Mouse (Mus musculus) midbrain, embryonic 11.5 days (tissue): ENCODE measurements around the gene 3100002H09Rik. TPM values are rescaled to one million over a fixed set of nuclear protein-coding genes. Genes with fewer than 3 reads are reported as not detected.
A peak's percentile ranks its signal among the peaks of the same experiment; 100 is the strongest.

Source experiments
- ATAC-seq: fragments of 200-750 bp; cut with Nextera tagmentation; 2 replicates; pipeline ENCODE4 v1.8.0; 2017; ENCODE audit warnings: moderate TSS enrichment, moderate library complexity; ENCODE audit not compliant: low FRiP score
- DNase-seq: peaks from one replicate; pipeline ENCODE4 v3.0.0; 2015; ENCODE audit warnings: low spot score; ENCODE audit errors: missing footprints
- H3K27ac ChIP-seq: fragments of 300-500 bp; sonication (generic); 2 replicates; pipeline ENCODE4 v1.5.1; 2014; ENCODE audit warnings: low read depth, low read length
- H3K27me3 ChIP-seq: fragments of 300-500 bp; sonication (generic); 2 replicates; pipeline ENCODE4 v1.6.1; 2014; ENCODE audit warnings: mild to moderate bottlenecking, low read length, moderate library complexity, mixed read lengths; ENCODE audit not compliant: control insufficient read depth, insufficient read depth
- H3K36me3 ChIP-seq: fragments of 300-500 bp; sonication (generic); 2 replicates; pipeline ENCODE4 v1.6.1; 2014; ENCODE audit warnings: mild to moderate bottlenecking, low read length, moderate library complexity, mixed read lengths; ENCODE audit not compliant: control insufficient read depth, insufficient read depth
- H3K4me1 ChIP-seq: fragments of 300-500 bp; sonication (generic); 2 replicates; pipeline ENCODE4 v1.6.1; 2014; ENCODE audit warnings: low read length; ENCODE audit not compliant: control insufficient read depth, insufficient read depth
- H3K4me2 ChIP-seq: fragments of 300-500 bp; sonication (generic); 2 replicates; pipeline ENCODE4 v1.6.1; 2014; ENCODE audit warnings: mild to moderate bottlenecking, moderate library complexity
- H3K4me3 ChIP-seq: fragments of 300-500 bp; sonication (generic); 2 replicates; pipeline ENCODE4 v1.5.1; 2014; ENCODE audit warnings: low read depth, low read length
- H3K9ac ChIP-seq: fragments of 300-500 bp; sonication (generic); 2 replicates; pipeline ENCODE4 v1.6.1; 2014; ENCODE audit warnings: low read length
- H3K9me3 ChIP-seq: fragments of 300-500 bp; sonication (generic); 2 replicates; pipeline ENCODE4 v1.6.1; 2016; ENCODE audit warnings: low read length; ENCODE audit not compliant: control insufficient read depth
- WGBS: fragments of 180-500 bp; shearing (Covaris S2); extraction: QIAGEN DNeasy Blood & Tissue Kit; methylation state at CpG from one replicate; pipeline ENCODE4 v1.1.7; 2014; 5-methylcytosine and 5-hydroxymethylcytosine counted together
- polyA plus RNA-seq: library from polyadenylated mRNA; unstranded; fragments of >200 nt; fragmentation: Nextera tagmentation; extraction: Ambion mirVana; gene quantifications from 2 replicates; pipeline ENCODE4 v1.2.1, GENCODE M21; 2014

Gene 3100002H09Rik
- polyA plus RNA-seq, 1 experiment from 2014 or later = 0.16 TPM

DNA sequence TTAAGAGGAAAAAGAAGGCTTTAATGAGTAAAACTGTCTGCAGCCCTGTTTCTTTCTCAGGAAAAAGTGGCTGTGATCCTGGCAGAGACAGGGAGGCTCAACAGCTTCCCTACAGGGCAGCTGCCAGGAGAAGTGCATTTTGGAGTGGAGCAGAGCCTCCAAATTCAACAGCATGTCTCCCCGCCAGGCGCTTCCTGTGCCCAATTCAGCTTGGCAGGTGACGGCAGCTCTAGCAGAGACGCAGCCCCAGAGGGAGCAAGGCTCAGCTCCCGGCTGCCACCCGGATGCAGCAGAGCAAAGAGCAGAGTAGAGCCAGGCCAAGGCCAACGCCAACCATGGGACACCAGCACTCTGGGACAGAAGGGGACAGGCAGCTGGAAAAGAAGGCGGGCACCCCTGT is 3.4 kb downstream of the 3100002H09Rik start:
- Histone ChIP-seq H3K36me3 (no peaks in the 10 kb centered on the region), H3K4me3 (no peak overlapping the region), H3K27ac (no peak overlapping the region), H3K4me2 (no peak overlapping the region), H3K9me3 (no peaks in the 10 kb centered on the region), H3K27me3 (no peaks in the 10 kb centered on the region; the same call in 1 of the 2 replicates), H3K4me1 (no peaks in the 10 kb centered on the region), H3K9ac (no peak overlapping the region)
- no peak for ATAC-seq
- 68% methylated on average over 8 of the region's 8 CpGs for WGBS
- no peak for DNase-seq

- ATAC-seq (0 out of 2 replicates have a peak, but pooled peaks have one; percentile 14), DNase-seq (no peak)
- no peak overlapping the region for H3K4me3 ChIP-seq
- H3K9me3 ChIP-seq = no peaks in the 10 kb centered on the region
- H3K27me3 ChIP-seq = no peaks in the 10 kb centered on the region; the same call in 1 of the 2 replicates
- no peaks in the 10 kb centered on the region for H3K36me3 ChIP-seq
- no peaks in the 10 kb centered on the region for H3K4me1 ChIP-seq
- H3K9ac ChIP-seq = no peak overlapping the region
- H3K27ac ChIP-seq = no peak overlapping the region
- WGBS = 91% methylated on average over 3 of the region's 3 CpGs
- no peak overlapping the region for H3K4me2 ChIP-seq
Observed at GRCm38 (mm10) chr4:124606180-124606579, 4.4 kb downstream of the 3100002H09Rik start.

DNA sequence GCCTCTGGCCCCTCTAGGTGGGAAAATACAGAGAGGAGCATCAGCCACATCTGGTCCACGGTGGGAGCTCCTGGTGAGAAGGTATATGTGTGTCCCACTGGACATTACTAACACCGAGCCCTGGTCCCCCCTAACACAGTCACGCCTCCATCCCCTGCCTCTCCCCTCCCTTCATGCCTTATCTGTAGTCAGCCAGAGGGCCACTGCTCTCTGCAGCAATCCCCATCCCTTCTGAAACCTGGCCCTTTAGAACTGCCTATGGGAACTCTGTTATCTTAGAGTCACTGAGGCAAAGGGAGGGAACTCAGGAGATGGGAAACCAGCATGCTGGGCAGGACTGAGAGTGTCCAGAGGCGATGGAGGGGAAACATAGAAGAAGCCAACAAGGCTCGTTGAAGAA is 5.3 kb downstream of the 3100002H09Rik start:
- Histone ChIP-seq H3K9ac (no peak overlapping the region), H3K27ac (no peak overlapping the region), H3K27me3 (no peaks in the 10 kb centered on the region; the same call in 1 of the 2 replicates), H3K4me2 (no peak overlapping the region), H3K9me3 (no peaks in the 10 kb centered on the region), H3K36me3 (no peaks in the 10 kb centered on the region), H3K4me1 (no peaks in the 10 kb centered on the region), H3K4me3 (no peak overlapping the region)
- 69% methylated on average over 5 of the region's 5 CpGs for WGBS
- ATAC-seq (no peak), DNase-seq (no peak)

DNA sequence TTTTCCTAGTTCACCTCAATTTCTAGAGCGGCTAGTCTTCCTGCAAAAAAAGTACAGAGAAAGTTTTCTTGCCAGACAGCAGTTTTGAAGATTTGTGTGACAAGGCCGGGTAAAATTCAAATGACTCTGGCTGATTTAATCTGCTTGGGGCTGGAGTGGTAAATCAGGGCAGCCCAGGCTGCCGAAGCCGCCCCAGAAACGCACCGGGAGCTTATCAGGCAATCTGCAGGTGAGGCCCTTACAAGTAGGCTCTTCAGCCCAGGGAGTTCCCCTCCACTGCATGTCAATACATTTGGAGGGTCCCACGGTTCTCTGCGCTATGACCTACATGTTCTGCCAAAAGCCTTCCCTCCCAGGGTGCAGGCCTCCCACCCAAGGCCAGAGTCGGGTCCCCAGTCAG is 6.9 kb downstream of the 3100002H09Rik start:
- Histone ChIP-seq H3K4me1 (no peaks in the 10 kb centered on the region), H3K9ac (no peak overlapping the region), H3K9me3 (no peaks in the 10 kb centered on the region), H3K36me3 (no peaks in the 10 kb centered on the region), H3K4me2 (no peak overlapping the region), H3K27me3 (no peaks in the 10 kb centered on the region; the same call in 1 of the 2 replicates), H3K27ac (no peak overlapping the region), H3K4me3 (no peak overlapping the region)
- DNase-seq (no peak), ATAC-seq (no peak)
- WGBS = 30% methylated on average over 9 of the region's 9 CpGs

DNA sequence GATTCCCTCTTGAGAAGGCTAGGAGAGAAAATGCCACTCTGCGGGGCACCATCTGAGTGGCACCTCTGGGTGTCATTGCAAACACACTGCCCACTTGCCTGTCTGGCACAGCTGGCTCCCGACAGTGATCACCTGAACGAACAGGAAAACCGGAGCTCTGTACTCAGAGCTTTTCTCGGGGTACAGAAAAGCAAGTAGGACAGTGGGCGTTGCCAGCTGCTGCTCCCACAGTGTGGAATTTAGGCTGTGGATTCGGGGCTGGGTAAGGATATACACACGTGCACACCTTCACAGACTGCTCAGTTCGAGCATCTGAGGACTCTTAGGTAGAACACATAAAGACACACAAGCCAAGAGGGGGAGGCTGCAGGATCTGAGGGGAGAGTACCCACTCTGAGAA is 14.7 kb downstream of the 3100002H09Rik start:
- H3K4me2 ChIP-seq = no peak overlapping the region
- no peaks in the 10 kb centered on the region for H3K27me3 ChIP-seq
- H3K27ac ChIP-seq = no peak overlapping the region
- no peaks in the 10 kb centered on the region for H3K9me3 ChIP-seq
- H3K4me3 ChIP-seq = no peak overlapping the region
- no peak for ATAC-seq
- H3K9ac ChIP-seq = no peak overlapping the region
- H3K36me3 ChIP-seq = no peaks in the 10 kb centered on the region
- DNase-seq = no peak
- peaks cover 5% of the 10 kb centered on the region; the same call in 1 of the 2 replicates for H3K4me1 ChIP-seq
- 77% methylated on average over 9 of the region's 9 CpGs for WGBS

GRCm38 (mm10) chr4:124594933-124595332 is 15.7 kb downstream of the 3100002H09Rik start:
- no peak for DNase-seq
- Histone ChIP-seq H3K4me1 (peaks cover 5% of the 10 kb centered on the region; the same call in 1 of the 2 replicates), H3K27ac (no peak overlapping the region), H3K4me3 (no peak overlapping the region), H3K9me3 (no peaks in the 10 kb centered on the region), H3K4me2 (no peak overlapping the region), H3K9ac (no peak overlapping the region), H3K36me3 (no peaks in the 10 kb centered on the region), H3K27me3 (no peaks in the 10 kb centered on the region)
- 48% methylated on average over 13 of the region's 13 CpGs for WGBS
- ATAC-seq = no peak

DNA sequence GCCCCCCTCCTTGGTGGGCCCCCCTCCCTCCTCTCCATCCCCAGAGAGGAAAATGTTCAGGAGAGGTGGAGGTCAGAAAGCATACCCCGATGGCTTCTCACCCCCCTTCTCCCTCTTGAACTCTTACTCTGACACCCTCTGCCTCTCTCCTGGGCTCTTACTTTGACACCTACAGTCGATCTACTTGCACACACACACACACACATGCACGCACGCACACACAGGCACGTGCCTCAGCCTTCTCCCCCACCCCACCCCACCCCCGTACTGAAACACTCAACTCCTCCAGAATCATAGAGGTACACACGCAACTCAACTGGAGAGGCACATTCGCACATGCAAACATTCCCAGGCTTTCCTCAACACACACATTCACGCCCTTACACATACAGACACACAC is 16.9 kb downstream of the 3100002H09Rik start:
- WGBS = 68% methylated on average over 9 of the region's 9 CpGs
- ATAC-seq = no peak

DNA sequence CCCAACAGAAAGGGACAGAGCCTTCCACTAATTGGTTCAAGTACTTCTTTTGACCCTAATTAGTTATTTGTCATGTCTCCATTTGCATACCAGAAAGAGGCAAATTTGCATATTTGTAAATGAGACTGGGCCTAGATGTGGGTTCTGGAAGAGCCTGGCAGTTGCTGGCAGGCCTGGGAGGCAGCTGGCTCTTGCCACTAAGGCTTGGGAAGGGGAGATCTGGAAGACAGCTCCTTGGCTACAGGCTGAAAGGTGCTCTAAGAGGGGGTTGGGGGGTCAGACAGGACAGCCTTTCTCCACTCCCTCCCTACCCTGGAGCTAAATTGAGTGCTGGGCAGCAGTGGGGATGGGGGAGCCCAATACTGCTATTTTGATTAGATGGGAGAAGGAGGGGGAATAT is 17.4 kb downstream of the 3100002H09Rik start:
- Histone ChIP-seq H3K4me1 (peaks cover 5% of the 10 kb centered on the region; the same call in 1 of the 2 replicates), H3K27ac (no peak overlapping the region), H3K4me3 (no peak overlapping the region), H3K4me2 (no peak overlapping the region), H3K27me3 (no peaks in the 10 kb centered on the region), H3K9ac (no peak overlapping the region), H3K9me3 (no peaks in the 10 kb centered on the region), H3K36me3 (no peaks in the 10 kb centered on the region)
- no peak for ATAC-seq
- no peak for DNase-seq

More for the DNA sequence above, 16.9 kb downstream of the 3100002H09Rik start:
- no peak overlapping the region for H3K4me3 ChIP-seq
- no peak overlapping the region for H3K4me2 ChIP-seq
- no peak overlapping the region for H3K9ac ChIP-seq
- H3K27me3 ChIP-seq = no peaks in the 10 kb centered on the region
- no peak overlapping the region for H3K27ac ChIP-seq
- H3K4me1 ChIP-seq = peaks cover 5% of the 10 kb centered on the region; the same call in 1 of the 2 replicates
- DNase-seq = no peak
- H3K36me3 ChIP-seq = no peaks in the 10 kb centered on the region
- no peaks in the 10 kb centered on the region for H3K9me3 ChIP-seq

- Histone ChIP-seq H3K9ac (no peak overlapping the region), H3K27ac (no peak overlapping the region), H3K9me3 (no peaks in the 10 kb centered on the region), H3K36me3 (no peaks in the 10 kb centered on the region), H3K4me2 (no peak overlapping the region), H3K4me3 (no peak overlapping the region), H3K27me3 (no peaks in the 10 kb centered on the region), H3K4me1 (peaks cover 5% of the 10 kb centered on the region; the same call in 1 of the 2 replicates)
- 87% methylated on average over 5 of the region's 5 CpGs for WGBS
- DNase-seq (no peak), ATAC-seq (no peak)
Observed at GRCm38 (mm10) chr4:124592241-124592640, 18.4 kb downstream of the 3100002H09Rik start.
